Mouse (Mus musculus) liver (tissue): ENCODE data around the gene 4930564D02Rik.
A peak's percentile ranks its signal among the peaks of the same experiment; 100 is the strongest.

ENCODE experiments used
- DNase-seq: peaks from one replicate; pipeline ENCODE4 v3.0.0-alpha.2; 2020; ENCODE audit warnings: mixed read lengths

The 4930564D02Rik gene

GRCm38 (mm10) chr3:105114269-105114668 is 47.6 kb downstream of the 4930564D02Rik start:
- DNase-seq = peak; percentile 64

GRCm38 (mm10) chr3:105116596-105116995 is 50.0 kb downstream of the 4930564D02Rik start:
- DNase-seq = no peak

GRCm38 (mm10) chr3:105123776-105124175 is 57.1 kb downstream of the 4930564D02Rik start:
- no peak for DNase-seq

GRCm38 (mm10) chr3:105127881-105128280 is 61.2 kb downstream of the 4930564D02Rik start:
- DNase-seq = no peak
